Mouse (Mus musculus) forebrain, embryonic 10.5 days (tissue): ENCODE data around the gene Pga5. TPM values are rescaled to one million over a fixed set of nuclear protein-coding genes. Genes with fewer than 3 reads are reported as not detected.

Source experiments
- DNase-seq: peaks from one replicate; pipeline ENCODE4 v3.0.0-alpha.2; 2017; ENCODE audit warnings: low spot score; ENCODE audit errors: extremely low spot score
- H3K27ac ChIP-seq: fragments of 300-500 bp; sonication (generic); 2 replicates; pipeline ENCODE4 v1.5.1; 2016; ENCODE audit warnings: mild to moderate bottlenecking
- H3K27me3 ChIP-seq: fragments of 300-500 bp; sonication (generic); 2 replicates; pipeline ENCODE4 v1.6.1; 2016; ENCODE audit warnings: mild to moderate bottlenecking; ENCODE audit not compliant: poor library complexity, severe bottlenecking
- H3K36me3 ChIP-seq: fragments of 300-500 bp; sonication (generic); replicated peaks from 2 replicates; pipeline ENCODE4 v1.6.1; 2016; ENCODE audit warnings: mild to moderate bottlenecking, moderate library complexity
- H3K4me1 ChIP-seq: fragments of 300-500 bp; sonication (generic); 2 replicates; pipeline ENCODE4 v1.6.1; 2016
- H3K4me3 ChIP-seq: fragments of 300-500 bp; sonication (generic); 2 replicates; pipeline ENCODE4 v1.5.1; 2016; ENCODE audit warnings: mild to moderate bottlenecking, moderate library complexity
- H3K9me3 ChIP-seq: fragments of 300-500 bp; sonication (generic); 2 replicates; pipeline ENCODE4 v1.6.1; 2016; ENCODE audit warnings: mild to moderate bottlenecking, moderate library complexity
- WGBS: fragments of 180-500 bp; shearing (Covaris S2); methylation state at CpG from one replicate; pipeline ENCODE4 v1.1.7; 2016; 5-methylcytosine and 5-hydroxymethylcytosine counted together
- polyA plus RNA-seq: library from polyadenylated mRNA; unstranded; fragments of >200 nt; fragmentation: Nextera tagmentation; extraction: Ambion mirVana; gene quantifications from 2 replicates; pipeline ENCODE4 v1.2.1, GENCODE M21; 2016

The Pga5 gene
- polyA plus RNA-seq, 1 experiment from 2014 or later, result not detected

DNA sequence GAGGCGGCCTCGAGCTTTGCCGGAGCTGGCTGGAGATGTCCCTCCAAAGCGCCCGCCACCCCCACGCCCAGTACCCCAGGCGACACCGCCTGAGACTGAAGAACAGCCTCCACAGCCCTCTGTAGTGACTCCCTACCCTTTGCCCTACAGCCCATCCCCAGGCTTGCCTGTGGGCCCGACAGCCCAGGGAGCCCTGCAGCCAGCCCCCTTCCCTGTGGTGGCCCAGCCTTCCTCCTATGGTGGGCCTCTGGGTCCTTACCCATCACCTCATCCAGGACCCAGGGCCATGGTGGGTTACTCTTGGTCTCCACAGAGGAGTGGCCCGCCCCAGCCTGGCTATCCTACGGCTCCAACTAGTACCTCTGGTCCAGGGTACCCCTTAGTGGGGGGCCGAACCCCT lies 34.8 kb upstream of the Pga5 start:
- no peak for DNase-seq
- no peaks in the 10 kb centered on the region for H3K9me3 ChIP-seq
- no peak overlapping the region for H3K4me3 ChIP-seq
- no peaks in the 10 kb centered on the region for H3K27me3 ChIP-seq
- H3K27ac ChIP-seq, result no peak overlapping the region
- 98% methylated on average over 12 of the region's 12 CpGs for WGBS
- H3K4me1 ChIP-seq, result peaks cover 25% of the 10 kb centered on the region
- peaks cover 53% of the 10 kb centered on the region for H3K36me3 ChIP-seq

DNA sequence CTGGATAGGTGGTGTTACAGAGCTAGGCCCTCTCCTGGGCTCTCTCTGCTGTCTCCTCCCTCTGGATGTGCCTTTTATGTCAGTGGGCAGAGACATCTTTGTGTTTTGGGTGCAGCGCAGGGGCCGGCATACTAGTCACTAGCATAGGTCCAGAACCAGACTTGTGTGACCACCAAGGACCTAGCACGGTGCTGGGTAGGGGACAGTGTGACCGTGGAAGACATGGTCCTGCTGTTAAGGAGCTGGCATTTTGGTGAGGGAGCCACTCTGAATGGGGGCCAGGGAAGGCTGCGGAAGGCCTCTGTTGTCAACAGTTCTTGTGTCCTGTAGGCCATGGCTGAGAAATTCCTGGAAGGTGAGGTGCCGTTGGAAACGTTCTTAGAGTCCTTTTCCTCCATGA lies 34.3 kb upstream of the Pga5 start:
- WGBS, result 96% methylated on average over 7 of the region's 7 CpGs
- no peaks in the 10 kb centered on the region for H3K27me3 ChIP-seq
- peaks cover 57% of the 10 kb centered on the region for H3K36me3 ChIP-seq
- DNase-seq, result no peak
- peaks cover 25% of the 10 kb centered on the region for H3K4me1 ChIP-seq
- no peak overlapping the region for H3K27ac ChIP-seq
- no peak overlapping the region for H3K4me3 ChIP-seq
- no peaks in the 10 kb centered on the region for H3K9me3 ChIP-seq

DNA sequence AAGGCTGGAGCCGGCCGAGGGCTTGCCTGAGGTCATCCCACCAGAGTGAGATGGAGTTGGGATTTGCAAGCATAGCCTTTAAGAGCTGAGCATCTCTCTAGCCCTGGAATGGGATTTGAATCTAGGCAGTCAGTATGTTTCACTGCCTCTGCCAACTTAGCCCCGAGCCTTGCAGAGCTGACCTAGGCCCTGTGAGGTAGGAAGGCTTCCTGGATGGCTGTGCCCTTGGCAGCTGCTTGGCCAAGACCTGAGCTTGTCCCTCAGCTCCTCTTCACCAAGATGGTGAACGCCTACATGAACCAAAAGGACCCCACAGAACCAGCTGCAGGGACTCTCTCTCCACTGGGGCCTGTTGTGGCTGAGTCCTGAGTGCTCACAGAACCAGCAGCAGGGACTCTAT lies 32.9 kb upstream of the Pga5 start:
- Histone ChIP-seq H3K27me3 (no peaks in the 10 kb centered on the region), H3K27ac (no peak overlapping the region), H3K4me3 (no peak overlapping the region), H3K4me1 (peaks cover 25% of the 10 kb centered on the region), H3K9me3 (no peaks in the 10 kb centered on the region), H3K36me3 (peaks cover 69% of the 10 kb centered on the region)
- no peak for DNase-seq
- 93% methylated on average over 4 of the region's 4 CpGs for WGBS

DNA sequence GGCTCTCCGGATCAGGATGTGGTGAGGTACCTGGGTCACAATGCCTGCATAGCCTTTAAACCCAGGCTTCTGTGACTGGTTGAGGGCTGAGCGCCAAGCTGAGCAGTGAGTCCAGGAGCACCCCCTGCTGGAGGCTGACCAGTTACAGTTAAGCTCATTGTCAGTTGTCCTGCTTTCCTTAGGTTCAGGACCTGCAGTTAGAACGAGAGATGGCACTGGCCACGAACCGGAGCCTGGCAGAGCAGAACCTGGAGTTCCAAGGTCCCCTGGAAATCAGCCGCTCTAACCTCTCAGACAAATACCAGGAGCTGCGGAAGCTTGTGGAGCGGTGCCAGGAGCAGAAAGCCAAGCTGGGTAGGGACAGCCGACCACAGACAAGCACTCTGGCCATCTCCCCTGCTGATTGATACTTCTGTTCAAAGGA lies 32.2 kb upstream of the Pga5 start:
- Histone ChIP-seq H3K36me3 (peaks cover 69% of the 10 kb centered on the region), H3K27me3 (no peaks in the 10 kb centered on the region), H3K4me3 (no peak overlapping the region), H3K4me1 (peaks cover 23% of the 10 kb centered on the region), H3K9me3 (no peaks in the 10 kb centered on the region), H3K27ac (peak overlapping the region; percentile 78)
- WGBS, result 79% methylated on average over 9 of the region's 9 CpGs
- peak; percentile 36 for DNase-seq

DNA sequence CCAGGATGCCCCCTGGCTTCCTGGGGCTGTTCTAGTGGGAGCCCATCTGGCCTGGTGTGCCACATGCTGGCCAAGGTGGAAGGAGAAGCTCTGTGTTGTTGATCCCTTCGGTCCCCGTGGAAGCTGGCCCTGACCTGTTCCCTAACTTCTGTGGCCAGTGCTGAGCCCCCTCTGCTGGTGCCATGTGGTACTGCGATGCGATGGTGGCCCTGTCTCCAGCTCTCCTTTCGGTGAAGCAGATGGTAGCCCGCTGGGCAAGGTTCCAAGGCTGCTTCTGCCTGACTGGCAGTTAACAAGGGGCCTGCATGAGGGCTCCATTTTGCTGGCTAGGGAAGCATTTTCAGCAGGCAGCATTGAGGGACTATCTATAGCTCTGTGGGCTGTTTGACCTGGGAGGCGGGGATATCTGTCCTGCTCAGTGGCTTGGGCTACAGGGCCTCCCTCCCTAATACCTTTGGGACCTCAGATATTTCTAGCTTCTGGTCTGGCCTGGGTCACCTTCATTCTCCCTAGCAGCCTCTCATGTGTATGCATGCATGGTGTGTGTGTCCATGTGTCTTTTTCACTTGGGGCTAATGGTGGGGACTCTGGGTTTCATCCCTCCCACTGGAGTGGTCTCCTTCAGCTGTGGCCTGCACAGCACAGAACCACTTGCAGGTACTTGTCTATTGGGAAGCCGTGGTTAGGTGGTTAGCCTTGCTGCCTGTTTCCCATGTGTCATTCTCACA lies 31.7 kb upstream of the Pga5 start:
- Histone ChIP-seq H3K27me3 (no peaks in the 10 kb centered on the region), H3K9me3 (no peaks in the 10 kb centered on the region), H3K4me3 (no peak overlapping the region), H3K4me1 (peaks cover 20% of the 10 kb centered on the region), H3K36me3 (peaks cover 69% of the 10 kb centered on the region), H3K27ac (peak overlapping the region; percentile 78)
- peak; percentile 91 for DNase-seq
- WGBS, result 24% methylated on average over 8 of the region's 8 CpGs

DNA sequence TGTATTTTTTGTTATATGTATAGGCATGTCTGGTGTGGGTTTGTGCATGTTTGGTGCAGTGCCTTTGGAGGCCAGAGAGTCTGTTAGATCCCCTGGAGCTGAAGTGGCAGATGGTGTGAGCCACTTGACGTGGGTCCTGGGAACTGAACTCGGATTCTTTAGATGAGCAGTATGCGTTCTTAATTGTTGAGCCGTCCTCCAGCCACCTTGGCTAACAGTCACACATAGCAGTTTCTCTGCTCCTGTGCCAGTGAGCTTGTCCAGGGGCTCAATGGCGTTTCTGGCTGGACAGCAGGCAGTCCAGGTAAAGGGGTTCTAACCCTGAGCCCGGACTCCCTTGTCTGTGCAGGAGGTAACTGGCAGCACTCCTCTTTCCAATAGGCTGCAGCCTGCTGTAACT lies 31.0 kb upstream of the Pga5 start:
- DNase-seq, result no peak
- H3K9me3 ChIP-seq, result no peaks in the 10 kb centered on the region
- 77% methylated on average over 6 of the region's 6 CpGs for WGBS
- H3K36me3 ChIP-seq, result peaks cover 65% of the 10 kb centered on the region
- peaks cover 17% of the 10 kb centered on the region for H3K4me1 ChIP-seq
- peak overlapping the region; percentile 78 for H3K27ac ChIP-seq
- no peak overlapping the region for H3K4me3 ChIP-seq
- H3K27me3 ChIP-seq, result no peaks in the 10 kb centered on the region

DNA sequence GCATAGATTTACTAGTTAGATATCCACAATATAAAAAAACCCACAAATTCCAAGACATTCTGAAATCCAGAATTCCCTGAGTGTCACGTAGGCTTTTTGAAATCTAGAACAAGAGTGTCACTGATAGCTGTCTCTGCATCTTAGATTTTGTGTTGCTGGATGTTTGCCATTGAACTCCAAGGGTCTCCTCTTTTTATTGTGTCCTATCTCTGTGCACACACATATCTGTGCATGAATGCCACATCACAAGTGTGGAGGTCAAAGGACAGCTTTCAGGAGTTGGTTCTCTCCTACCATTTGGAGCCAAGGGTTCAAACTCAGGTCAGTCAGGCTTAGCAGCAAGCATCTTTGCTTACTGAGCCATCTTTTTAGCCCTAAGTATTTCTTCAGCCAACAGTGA lies 30.0 kb upstream of the Pga5 start:
- no peaks in the 10 kb centered on the region for H3K9me3 ChIP-seq
- DNase-seq, result no peak
- no peak overlapping the region for H3K4me3 ChIP-seq
- H3K36me3 ChIP-seq, result peaks cover 54% of the 10 kb centered on the region
- H3K4me1 ChIP-seq, result peaks cover 17% of the 10 kb centered on the region
- H3K27me3 ChIP-seq, result no peaks in the 10 kb centered on the region
- no peak overlapping the region for H3K27ac ChIP-seq
- WGBS, result 90% methylated on average over 1 of the region's 1 CpGs

DNA sequence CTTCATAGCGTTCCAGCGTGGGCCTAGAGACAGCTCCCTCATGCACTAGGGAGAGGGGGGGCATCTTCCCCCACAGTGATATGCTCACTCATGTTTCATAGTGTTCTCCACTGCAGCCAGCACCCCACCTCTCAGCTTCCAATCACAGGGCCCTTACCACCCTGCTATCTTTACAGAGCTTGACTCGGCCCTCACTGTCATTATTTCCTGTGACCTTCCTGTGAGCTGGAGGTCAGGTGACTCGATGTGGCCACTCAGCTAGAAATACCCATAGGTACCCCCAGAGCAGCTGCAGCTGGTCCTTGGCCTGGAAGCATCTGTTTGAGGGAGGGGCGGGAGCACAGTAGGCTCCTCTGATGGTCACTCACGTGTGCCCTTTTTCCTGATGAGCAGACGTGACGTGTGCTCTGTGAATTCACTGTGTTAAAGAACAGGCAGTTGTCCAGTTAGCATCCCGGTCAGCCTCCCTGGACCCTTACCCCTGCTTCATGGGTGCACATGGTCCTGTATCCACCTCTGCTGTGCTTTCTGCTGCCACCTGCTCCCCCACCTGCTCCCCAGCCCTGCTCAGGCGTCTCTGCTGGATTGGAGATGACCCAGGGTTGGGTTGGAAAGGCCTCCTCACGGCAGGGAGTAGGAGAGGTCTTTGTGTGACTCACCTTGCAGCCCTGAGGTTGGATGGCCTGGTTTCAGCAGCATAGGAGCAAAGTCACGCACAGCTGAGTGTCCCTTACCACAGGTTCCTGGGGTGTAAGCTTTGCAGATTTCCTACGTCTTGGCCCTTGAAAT lies 29.4 kb upstream of the Pga5 start:
- peaks cover 48% of the 10 kb centered on the region for H3K36me3 ChIP-seq
- peaks cover 17% of the 10 kb centered on the region for H3K4me1 ChIP-seq
- H3K4me3 ChIP-seq, result no peak overlapping the region
- no peak for DNase-seq
- no peaks in the 10 kb centered on the region for H3K27me3 ChIP-seq
- H3K9me3 ChIP-seq, result no peaks in the 10 kb centered on the region
- no peak overlapping the region for H3K27ac ChIP-seq
- WGBS, result 84% methylated on average over 13 of the region's 13 CpGs

DNA sequence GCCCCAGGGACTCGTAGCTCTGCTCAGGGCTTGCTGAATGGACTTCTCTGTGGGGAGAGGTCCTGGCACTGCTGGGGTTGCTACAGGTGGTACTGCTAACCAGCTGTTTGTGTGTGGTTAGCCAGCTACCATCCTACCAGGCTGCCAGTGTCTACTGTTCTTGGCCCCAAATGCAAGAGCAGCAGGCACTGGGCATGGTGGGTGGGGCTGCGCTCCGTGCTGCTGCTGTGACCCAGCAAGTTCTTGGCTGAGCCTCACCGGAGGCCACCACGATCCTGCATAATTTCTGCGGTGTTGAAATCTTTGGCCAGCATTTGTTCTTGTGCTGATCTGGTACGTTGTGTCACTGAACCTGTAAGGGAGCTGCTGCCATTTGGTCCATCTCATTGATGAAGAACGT lies 25.6 kb upstream of the Pga5 start:
- peaks cover 36% of the 10 kb centered on the region for H3K4me1 ChIP-seq
- H3K4me3 ChIP-seq, result no peak overlapping the region
- no peaks in the 10 kb centered on the region for H3K27me3 ChIP-seq
- no peak overlapping the region for H3K27ac ChIP-seq
- peaks cover 23% of the 10 kb centered on the region for H3K36me3 ChIP-seq
- 96% methylated on average over 8 of the region's 8 CpGs for WGBS
- H3K9me3 ChIP-seq, result no peaks in the 10 kb centered on the region
- no peak for DNase-seq

DNA sequence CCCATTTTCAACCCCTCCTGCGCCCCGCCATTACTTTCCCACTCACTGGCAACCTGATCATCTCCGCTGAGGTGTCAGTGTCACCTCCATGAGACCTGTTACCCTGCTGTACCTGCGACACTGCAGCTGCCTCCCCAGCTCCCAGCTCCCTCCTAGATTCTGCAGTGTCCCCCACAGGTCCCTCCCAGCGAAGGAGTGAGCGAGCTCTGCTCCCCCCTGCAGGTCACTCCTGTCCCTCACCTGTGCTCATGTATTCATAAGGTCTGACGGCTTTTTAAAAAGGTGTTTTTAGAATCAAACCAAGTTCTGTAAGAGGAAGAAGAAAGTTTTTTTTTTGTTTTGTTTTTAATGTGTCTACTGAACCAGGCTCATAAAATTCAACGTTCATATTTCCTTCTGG lies 24.3 kb upstream of the Pga5 start:
- Histone ChIP-seq H3K27me3 (no peaks in the 10 kb centered on the region), H3K4me3 (no peak overlapping the region), H3K9me3 (no peaks in the 10 kb centered on the region), H3K36me3 (peaks cover 11% of the 10 kb centered on the region), H3K27ac (no peak overlapping the region), H3K4me1 (peaks cover 50% of the 10 kb centered on the region)
- 78% methylated on average over 8 of the region's 8 CpGs for WGBS
- no peak for DNase-seq

GRCm38 (mm10) chr19:10701013-10701726 lies 23.3 kb upstream of the Pga5 start:
- Histone ChIP-seq H3K27ac (no peak overlapping the region), H3K4me1 (peaks cover 54% of the 10 kb centered on the region), H3K9me3 (no peaks in the 10 kb centered on the region), H3K27me3 (no peaks in the 10 kb centered on the region), H3K36me3 (peaks cover 2% of the 10 kb centered on the region; the same call in 1 of the 2 replicates), H3K4me3 (no peak overlapping the region)
- WGBS, result 59% methylated on average over 6 of the region's 6 CpGs
- no peak for DNase-seq

DNA sequence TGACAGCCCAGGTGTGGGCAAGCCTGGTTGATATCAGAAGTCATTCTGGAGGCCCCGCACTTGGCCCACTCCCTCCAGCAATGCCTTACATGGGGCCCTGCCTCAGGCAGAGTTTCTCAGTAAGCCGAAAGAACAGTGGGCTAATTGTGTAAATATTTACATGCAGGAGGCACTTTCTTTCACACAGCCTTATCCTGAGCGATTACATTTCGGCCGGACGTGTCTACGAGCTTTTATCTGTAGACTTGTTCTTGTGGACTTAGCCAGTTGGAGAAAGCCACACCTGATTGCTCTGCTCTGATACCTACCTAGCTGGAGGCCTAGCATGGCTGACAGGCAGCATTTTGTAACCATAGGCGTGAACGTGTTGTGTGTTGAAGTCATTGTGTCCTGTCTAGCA lies 22.0 kb upstream of the Pga5 start:
- 80% methylated on average over 9 of the region's 9 CpGs for WGBS
- no peak for DNase-seq
- Histone ChIP-seq H3K9me3 (no peaks in the 10 kb centered on the region), H3K4me1 (peaks cover 65% of the 10 kb centered on the region), H3K4me3 (no peak overlapping the region), H3K27me3 (no peaks in the 10 kb centered on the region), H3K27ac (0 out of 2 replicates have a peak overlapping the region, but pooled peaks have one; percentile 58), H3K36me3 (no peaks in the 10 kb centered on the region)
